Mouse (Mus musculus): Measurements from ENCODE around the gene Cnnm4.

DNA sequence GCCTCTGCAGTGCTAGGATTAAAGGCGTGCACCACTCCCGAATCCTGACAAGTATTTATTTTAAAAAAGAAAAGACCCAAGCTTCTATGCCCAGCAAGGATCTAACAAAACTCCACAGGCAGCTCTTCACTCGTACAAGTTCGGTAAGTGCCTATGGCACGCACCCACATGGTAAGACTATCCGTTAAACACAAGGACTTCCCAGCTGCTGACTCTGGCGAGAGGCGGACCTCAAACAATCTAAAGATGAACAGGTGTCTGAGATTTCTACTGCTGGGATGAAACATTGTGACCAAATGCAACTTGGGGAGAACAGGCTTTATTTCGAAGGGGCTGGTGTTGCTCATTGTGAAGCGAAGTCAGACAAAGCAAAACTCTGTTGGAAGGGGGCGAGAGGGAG, 68.7 kb downstream of the Cnnm4 start:
- TF ChIP-seq CTCF (IDR thresholded peaks at IDR 0.05; ENCODE audit: low read depth, low read length) (no peak), GATA2 (IDR thresholded peaks at IDR 0.05; ENCODE audit: borderline replicate concordance, low read depth, low read length) (no peak), GATA1 (IDR thresholded peaks at IDR 0.05; ENCODE audit: borderline replicate concordance, low read length) (no peak), POLR2AphosphoS5 (IDR thresholded peaks at IDR 0.05; ENCODE audit: insufficient replicate concordance, low read depth, low read length) (no peak), TAL1 (conservative IDR thresholded peaks at IDR 0.05; ENCODE audit: low read depth, low read length) (no peak)

Data from G1E (cell line).